Mouse (Mus musculus) left cerebral cortex, adult 9 months (tissue): ENCODE results near the gene Gm20741.

Experiments
- DNase-seq, 2 experiments: peaks; one replicate each; pipeline ENCODE4 v3.0.0; 2022; ENCODE audit warnings: low spot score in 2 of 2

Gm20741 gene

DNA sequence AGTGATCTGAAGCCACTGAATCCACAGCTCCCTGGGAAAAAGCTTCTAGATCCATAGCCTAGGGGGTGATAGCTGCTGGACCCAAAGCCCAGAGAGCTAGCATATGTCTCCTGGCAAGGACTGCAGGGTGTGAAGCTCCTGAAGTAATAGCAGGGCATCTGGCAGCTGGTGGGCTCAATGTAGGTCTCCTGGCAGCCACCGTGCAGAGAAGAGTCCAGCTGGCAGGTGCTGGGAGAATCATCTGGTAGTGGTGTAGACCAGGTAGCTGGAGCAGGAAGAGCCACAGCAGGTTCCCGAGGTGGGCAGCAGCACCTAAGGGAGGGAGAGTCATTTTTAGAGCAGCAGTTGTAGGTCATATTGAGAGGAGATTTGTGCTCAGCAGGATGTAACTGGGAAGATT is at the start of gene Gm20741:
Gene Gm20741, minus strand, starts transcription at position 394 of the 400 bp plus-strand sequence.
- DNase-seq, result peak in 1 of 2 experiments; percentile 10

DNA sequence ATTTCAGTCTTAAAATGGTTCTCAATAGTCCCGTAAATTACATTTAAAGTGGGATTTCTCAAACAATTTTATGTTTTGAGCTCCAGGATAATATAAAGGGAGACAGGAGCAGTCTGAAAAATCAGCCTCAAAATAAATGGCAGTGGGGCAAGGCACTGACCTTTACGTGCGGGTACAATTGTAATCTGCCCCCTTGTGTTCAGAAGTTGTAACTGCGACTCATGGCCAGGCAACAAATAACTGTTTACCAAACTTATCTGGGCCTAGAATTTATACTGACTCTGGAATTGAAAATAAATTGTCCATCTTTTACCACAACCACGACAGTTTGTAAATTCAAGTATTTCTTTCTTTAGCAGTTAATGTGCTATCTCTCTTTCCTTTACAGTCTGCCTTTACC is 39.4 kb upstream of the Gm20741 start:
- no peak for DNase-seq

DNA sequence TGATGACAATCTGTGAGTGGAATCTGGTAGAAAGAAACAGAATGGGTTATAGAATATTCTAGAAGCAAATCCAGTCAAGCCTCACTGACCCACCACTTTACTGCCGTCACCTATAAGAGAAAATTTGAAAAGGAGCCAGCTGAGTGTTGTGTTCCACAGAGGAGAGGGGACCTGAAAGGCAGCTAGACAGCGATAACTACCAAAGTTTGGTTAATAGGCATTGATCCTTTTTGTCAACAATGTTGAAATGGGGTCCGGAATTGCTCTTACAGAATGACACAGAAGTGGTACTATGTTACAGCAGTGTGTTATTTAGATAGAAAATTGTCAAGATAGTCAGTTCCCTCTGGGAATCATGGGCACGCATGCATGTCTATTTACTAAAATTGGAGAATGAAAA is 36.5 kb upstream of the Gm20741 start:
- DNase-seq, result no peak

DNA sequence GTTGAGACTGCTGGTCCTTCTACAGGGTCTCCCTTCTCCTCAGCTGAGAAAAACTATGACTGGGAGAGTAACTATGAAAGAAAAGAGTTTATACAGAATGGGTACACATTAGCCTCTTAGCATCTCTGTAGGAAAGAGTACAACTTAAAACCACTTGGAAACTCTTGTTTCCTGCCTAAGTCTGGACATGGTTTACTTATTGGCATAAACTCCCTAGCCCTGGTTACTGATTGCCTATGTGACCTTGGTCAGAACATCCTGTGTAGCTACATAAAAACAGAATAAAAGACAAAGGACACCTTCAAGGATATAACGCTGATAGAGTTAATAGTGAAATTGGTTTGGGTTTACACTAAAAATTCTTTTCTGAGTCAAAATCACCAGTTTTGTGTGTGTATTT is 35.3 kb upstream of the Gm20741 start:
- no peak for DNase-seq

DNA sequence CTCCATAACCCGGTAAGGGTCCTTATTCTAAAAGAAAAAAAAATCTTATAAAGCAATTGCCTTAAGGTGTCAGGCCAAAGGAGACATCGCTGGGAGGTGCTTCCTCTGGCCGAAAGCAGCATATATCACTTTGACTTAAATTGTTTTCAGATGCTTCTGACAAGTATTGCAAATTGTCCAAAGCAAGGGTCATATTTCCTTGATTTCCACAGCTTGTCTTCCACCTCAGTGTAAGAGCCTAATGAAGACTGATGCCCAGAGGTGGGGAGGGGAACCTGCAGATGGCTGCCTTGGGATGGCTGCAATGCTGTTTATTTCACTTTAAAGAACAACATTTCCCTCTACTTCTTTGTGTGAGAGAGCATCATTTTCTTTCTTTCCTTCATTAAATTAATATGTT is 15.0 kb upstream of the Gm20741 start:
- no peak for DNase-seq

DNA sequence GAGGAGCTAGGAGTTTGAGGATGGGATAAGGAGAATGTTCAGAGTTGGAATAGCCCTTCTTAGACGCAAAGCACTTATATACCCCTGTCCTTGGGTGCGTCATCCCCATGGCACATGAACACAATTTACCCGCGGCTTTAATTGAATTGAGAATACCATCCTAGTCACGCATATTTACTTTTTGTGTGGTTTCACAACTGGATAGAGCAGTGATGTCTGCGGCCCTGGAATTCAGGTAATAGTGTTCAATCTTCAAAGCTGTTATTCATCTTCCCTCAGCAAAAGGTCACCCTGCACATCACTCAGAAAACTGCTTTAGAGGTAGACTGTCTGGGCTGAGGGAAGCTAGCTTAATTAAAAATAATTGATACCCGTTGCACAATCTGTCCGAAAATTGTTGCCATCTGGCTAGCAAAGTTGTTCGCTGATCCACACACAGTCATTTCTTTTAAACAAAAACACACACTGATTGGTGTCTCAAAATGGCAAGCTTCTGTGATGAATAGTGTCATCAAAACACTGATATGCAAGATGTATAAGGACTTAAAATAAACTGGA is 14.2 kb upstream of the Gm20741 start, which contains the start of gene Krtap14:
Gene Krtap14, minus strand, starts transcription at position 51 of the 558 bp plus-strand sequence.
- no peak for DNase-seq

DNA sequence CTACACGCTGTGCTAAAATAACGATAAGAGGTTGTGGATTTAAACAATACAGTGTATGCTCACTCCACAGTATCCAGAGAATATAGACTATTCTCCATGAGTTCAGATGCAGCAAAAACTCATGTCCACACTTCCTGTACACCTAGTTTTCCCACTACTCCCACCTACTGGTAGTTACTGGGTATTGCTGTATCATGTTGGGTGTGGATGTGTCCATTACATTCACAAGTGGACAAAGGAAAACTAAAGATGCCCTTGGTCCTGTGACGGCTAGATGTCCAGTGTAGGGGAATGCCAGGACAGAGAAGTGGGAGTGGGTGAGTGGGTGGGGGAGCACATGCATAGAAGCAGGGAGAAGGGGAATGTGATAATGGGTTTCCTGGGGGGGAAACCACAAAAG is 11.7 kb upstream of the Gm20741 start:
- DNase-seq, result peak in 1 of 2 experiments; percentile 13

DNA sequence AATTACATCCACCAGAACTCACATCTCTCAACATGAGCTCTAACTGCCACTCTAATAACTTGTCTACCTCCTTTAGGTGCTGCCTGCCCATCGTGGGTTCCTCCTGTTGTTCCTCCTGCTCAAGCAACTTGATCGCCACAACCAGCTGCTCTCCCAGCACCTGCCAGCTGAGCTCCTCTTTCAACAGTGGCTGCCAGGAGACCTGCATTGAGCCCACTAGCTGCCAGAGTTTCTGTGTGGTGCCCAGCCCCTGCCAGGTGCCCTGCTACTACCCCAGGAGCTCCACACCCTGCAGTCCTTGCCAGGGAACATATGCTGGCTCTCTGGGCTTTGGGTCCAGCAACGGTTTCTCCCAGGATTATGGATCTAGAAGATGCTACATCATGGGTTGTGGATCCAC is 8.0 kb upstream of the Gm20741 start, which contains the start of gene Krtap15:
Gene Krtap15, plus strand, starts transcription at position 150 of the 400 bp plus-strand sequence.
- DNase-seq, result no peak

DNA sequence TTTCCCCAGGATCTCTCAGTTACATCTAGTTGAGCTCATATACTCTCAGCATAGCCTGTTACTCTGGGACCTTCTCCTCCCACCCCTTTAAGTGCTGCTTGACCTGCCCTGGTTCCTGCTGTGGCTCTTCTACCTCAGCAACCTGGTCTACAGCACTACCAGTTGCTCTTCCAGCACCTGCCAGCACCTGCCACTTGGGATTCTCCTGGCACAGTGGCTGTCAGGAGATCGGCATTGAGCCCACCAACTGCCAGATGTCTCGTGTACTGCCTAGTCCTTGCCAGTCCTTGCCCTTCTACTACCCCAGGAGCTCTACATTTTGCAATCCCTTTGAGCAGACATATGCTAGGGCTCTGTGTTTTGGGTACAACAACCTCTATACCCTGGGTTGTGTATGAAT is 25.2 kb downstream of the Gm20741 start:
- no peak for DNase-seq

DNA sequence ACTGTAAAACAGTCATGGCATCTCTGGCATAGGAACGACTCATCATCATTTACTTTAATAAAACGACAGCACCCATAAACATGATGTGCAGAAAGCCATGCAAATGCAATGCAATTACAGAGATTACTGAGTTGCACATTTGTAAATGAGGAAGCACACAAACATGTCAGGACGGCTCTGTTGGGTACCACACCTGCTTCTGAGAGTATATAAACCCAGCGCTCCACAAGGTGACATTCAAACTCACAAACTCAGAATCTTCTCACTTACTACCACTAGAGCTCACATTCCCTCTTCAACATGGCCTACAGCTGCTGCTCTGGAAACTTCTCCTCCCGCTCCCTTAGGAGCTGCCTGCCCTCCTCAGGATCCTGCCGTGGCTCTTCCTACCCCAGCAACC is 34.4 kb downstream of the Gm20741 start, which contains the start of gene Gm5965:
Gene Gm5965, plus strand, starts transcription at position 301 of the 400 bp plus-strand sequence.
- no peak for DNase-seq

DNA sequence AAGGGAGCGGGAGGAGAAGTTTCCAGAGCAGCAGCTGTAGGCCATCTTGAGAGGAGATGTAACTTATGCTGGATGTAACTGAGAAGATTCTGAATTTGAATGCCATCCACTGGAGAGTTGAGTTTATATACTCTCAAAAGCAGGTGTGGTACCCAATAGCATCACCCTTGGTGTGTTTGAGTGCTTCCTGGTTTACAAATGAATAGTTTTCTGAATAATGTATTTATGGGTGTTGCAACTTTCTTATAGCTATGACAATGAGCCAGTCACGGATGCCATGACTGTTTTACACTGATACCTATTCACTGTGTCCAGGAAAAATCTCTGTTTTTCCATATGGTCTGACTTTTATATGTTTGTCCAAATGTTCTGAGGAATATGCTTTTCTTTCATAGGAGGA is 37.9 kb downstream of the Gm20741 start, which contains the start of gene 2310057N15Rik:
Gene 2310057N15Rik, minus strand, starts transcription at position 101 of the 400 bp plus-strand sequence.
- no peak for DNase-seq
